Mouse (Mus musculus): Measurements from ENCODE around the gene BC055324. TPM values are rescaled to one million over a fixed set of nuclear protein-coding genes. Genes with fewer than 3 reads are reported as not detected.
"Not testable (repeated sequence)": the region's sequence is repeated elsewhere in the genome, so short reads cannot be mapped to it uniquely, and the experiment has no call there.

Gene BC055324
- total RNA-seq (2014; rRNA removed) (5.2 and 5.6 TPM in 2 replicates), polyA plus RNA-seq (2015; fragmentation: Nextera tagmentation; extraction: Ambion mirVana) (1.8 TPM in 2 replicates)

DNA sequence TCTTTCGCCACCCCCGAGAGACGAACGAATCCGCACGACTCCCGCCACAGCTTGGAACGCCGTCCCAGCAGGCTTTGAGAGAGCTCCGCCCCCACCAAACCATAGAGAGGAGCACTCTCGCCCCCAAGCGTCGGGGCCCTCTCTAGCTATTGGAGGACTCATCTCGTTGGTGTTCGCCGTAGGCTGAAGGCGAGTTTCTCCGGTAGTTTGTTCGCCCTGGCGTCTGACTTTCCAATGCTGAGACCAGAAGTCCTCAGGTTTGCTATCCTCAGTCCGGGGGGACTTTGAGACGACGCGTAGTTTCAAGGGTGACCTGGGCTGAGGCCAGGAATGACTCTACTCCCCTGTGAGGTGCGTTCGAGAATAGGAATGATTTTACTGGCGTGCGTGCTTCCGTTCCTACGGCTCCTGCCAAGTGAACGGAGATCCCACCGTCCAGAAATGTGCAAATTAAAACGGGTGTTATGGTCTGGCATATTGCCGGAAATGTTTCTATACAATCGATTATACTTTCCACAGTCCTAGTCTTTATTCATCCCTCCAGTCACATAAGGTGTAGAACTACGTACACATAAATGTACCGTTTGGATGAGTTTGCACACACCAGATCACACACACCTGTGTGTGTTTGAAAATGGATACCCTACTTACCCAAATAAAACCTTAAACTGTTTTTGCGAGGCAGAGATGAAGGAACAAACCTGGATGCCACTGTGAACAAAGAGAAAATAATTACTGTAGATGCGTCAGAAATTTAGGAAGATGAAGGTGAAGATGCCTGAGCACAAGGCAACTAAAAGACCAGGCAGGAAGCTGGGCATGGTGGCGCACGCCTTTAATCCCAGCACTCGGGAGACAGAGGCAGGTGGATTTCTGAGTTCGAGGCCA is at the start of gene BC055324, which contains the start of gene Mettl18:
TSS of gene BC055324 (minus strand) at position 76 of the 888 bp plus-strand sequence.
TSS of gene Mettl18 (plus strand) at position 169 of the 888 bp plus-strand sequence.
- Histone ChIP-seq H3K9me3 (ENCODE audit: low read length) (no peaks in the 10 kb centered on the region), H3K4me1 (ENCODE audit: insufficient read depth, low read length) (no peaks in the 10 kb centered on the region), H3K27ac (ENCODE audit: low read depth, low read length) (peak within 1 kb of the TSS; percentile 75), H3K4me2 (ENCODE audit: low read depth, low read length, poor library complexity, severe bottlenecking) (peak within 1 kb of the TSS; percentile 83), H3K27me3 (ENCODE audit: insufficient read depth, low read length) (no peaks in the 10 kb centered on the region), H3K4me3 (ENCODE audit: low read depth, low read length) (peak within 1 kb of the TSS; percentile 78), H3K9ac (replicated peaks; ENCODE audit: low read length, poor library complexity, severe bottlenecking) (peak within 1 kb of the TSS; percentile 70), H3K36me3 (ENCODE audit: insufficient read depth, low read length) (no peaks in the 10 kb centered on the region)
- peak; percentile 95 for DNase-seq (ENCODE audit: low spot score)
- WGBS: 2% methylated on average over 43 of the region's 43 CpGs
- TF ChIP-seq CTCF (IDR thresholded peaks at IDR 0.05): peak; percentile 65
- ATAC-seq (ENCODE audit: low FRiP score): peak; percentile 98

DNA sequence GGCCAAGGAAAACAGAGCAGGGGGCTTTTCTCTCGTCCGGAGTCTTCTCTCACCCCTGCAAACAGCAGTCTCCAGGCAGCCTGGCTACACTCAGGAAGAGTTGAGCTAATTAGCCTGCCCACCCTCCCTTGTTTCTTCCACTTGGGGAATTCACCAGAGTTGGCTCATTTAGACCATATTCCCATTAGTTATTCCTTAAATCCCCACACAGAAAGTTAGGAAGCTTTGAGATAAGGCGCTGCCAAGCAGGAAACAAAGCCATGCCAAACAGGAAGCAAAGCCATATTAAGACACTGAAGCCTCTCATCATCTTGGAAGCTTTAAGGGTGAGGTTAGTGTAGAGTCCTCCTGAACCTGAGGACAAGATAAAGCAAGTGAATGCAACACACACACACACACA is 49.0 kb upstream of the BC055324 start:
- DNase-seq (ENCODE audit: low spot score) (no peak), ATAC-seq (ENCODE audit: low FRiP score) (no peak)
- no peak overlapping the region for H3K27ac ChIP-seq (ENCODE audit: low read depth, low read length)
- no peaks in the 10 kb centered on the region for H3K27me3 ChIP-seq (ENCODE audit: insufficient read depth, low read length)
- WGBS: 57% methylated on average over 3 of the region's 3 CpGs
- H3K36me3 ChIP-seq (ENCODE audit: insufficient read depth, low read length): no peaks in the 10 kb centered on the region
- no peak overlapping the region for H3K4me2 ChIP-seq (ENCODE audit: low read depth, low read length, poor library complexity, severe bottlenecking)
- no peak overlapping the region for H3K4me3 ChIP-seq (ENCODE audit: low read depth, low read length)
- TF ChIP-seq CTCF (IDR thresholded peaks at IDR 0.05): no peak
- no peaks in the 10 kb centered on the region for H3K4me1 ChIP-seq (ENCODE audit: insufficient read depth, low read length)
- no peaks in the 10 kb centered on the region for H3K9me3 ChIP-seq (ENCODE audit: low read length)
- no peak overlapping the region for H3K9ac ChIP-seq (replicated peaks; ENCODE audit: low read length, poor library complexity, severe bottlenecking)

DNA sequence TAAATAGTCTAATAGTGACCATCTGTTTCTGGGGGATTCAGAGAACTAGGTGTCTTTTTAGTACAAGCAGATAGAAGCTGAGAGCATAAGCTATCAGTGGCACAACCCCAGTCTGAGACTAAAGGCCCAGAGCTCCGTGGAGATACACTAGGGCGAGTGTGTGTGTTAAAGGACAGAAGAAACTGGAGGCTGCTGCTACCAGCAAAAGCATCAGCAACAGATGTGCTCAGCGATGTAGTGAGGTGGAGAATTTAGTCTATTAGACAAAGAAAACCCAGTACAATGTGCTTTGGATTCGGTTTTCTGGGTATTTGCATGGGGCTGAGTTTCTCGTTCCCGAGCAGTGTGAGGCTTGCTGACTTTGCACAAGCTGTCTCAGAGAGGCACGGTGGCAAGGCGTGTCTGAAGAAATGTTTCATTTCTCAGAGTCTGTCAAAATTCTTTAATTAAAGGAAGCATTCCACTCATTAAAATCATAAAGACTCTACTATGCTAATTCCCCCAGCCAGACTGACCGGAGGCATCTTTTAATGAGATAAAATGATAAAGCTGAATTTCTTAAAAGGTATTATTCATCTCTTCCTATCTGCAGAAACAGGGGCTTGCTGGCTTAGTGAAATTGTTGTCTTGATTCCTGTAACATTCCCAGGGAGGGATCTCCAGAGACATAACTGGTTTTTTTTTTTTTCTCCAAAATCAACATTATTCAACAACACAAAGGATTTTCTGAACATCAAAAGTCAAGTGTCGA is 46.0 kb upstream of the BC055324 start:
- H3K4me3 ChIP-seq (ENCODE audit: low read depth, low read length): no peak overlapping the region
- DNase-seq (ENCODE audit: low spot score): no peak
- H3K27ac ChIP-seq (ENCODE audit: low read depth, low read length): no peak overlapping the region
- no peaks in the 10 kb centered on the region for H3K36me3 ChIP-seq (ENCODE audit: insufficient read depth, low read length)
- H3K4me2 ChIP-seq (ENCODE audit: low read depth, low read length, poor library complexity, severe bottlenecking): no peak overlapping the region
- no peak overlapping the region for H3K9ac ChIP-seq (replicated peaks; ENCODE audit: low read length, poor library complexity, severe bottlenecking)
- TF ChIP-seq CTCF (IDR thresholded peaks at IDR 0.05): no peak
- 52% methylated on average over 10 of the region's 10 CpGs for WGBS
- H3K4me1 ChIP-seq (ENCODE audit: insufficient read depth, low read length): no peaks in the 10 kb centered on the region
- H3K27me3 ChIP-seq (ENCODE audit: insufficient read depth, low read length): no peaks in the 10 kb centered on the region
- peak; percentile 57 for ATAC-seq (ENCODE audit: low FRiP score)
- H3K9me3 ChIP-seq (ENCODE audit: low read length): no peaks in the 10 kb centered on the region

DNA sequence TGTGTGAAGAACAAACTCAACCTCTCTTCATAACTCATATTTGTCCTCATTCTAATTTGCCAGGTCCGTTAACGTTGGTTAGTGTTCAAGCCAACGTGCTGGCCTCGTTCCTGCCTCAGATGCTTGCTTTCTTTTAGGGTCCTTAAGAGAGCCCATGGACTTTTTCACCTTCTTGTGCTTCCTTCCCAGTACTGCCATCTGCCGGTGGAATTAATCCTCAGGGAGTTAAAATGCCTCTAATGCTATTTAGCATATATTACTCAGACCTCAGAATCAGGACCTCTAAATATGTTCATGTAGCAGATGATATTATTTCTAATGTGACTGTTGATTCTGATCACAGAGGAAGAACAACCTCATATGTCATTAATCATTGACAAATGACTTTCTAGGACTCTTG is 32.8 kb upstream of the BC055324 start:
- H3K4me2 ChIP-seq (ENCODE audit: low read depth, low read length, poor library complexity, severe bottlenecking): no peak overlapping the region
- WGBS: 59% methylated on average over 5 of the region's 5 CpGs
- no peak for DNase-seq (ENCODE audit: low spot score)

DNA sequence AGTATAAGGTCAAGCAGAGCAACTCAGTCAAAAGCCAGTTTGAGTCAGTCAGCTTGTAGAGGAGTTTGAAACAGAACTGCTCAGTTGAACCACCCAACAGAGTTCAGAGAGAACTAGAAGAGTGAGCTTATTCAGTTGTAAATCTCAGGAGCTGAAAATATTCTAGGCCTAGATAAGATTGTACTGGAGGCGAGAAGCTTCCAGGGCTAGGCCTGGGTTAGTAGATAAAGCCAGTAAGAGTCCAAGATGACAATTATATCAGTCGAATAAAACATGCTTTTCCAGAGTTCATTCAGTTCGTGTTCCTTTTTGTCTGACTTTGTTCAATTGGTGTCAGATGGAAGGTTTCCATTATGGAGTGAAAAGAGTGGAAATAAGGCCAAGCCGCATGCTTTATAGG is 31.1 kb upstream of the BC055324 start:
- ATAC-seq (ENCODE audit: low FRiP score) (no peak), DNase-seq (ENCODE audit: low spot score) (no peak)
- Histone ChIP-seq H3K4me2 (ENCODE audit: low read depth, low read length, poor library complexity, severe bottlenecking) (no peak overlapping the region), H3K36me3 (ENCODE audit: insufficient read depth, low read length) (no peaks in the 10 kb centered on the region), H3K9ac (replicated peaks; ENCODE audit: low read length, poor library complexity, severe bottlenecking) (no peak overlapping the region), H3K4me1 (ENCODE audit: insufficient read depth, low read length) (no peaks in the 10 kb centered on the region), H3K27ac (ENCODE audit: low read depth, low read length) (no peak overlapping the region), H3K27me3 (ENCODE audit: insufficient read depth, low read length) (no peaks in the 10 kb centered on the region), H3K9me3 (ENCODE audit: low read length) (no peaks in the 10 kb centered on the region), H3K4me3 (ENCODE audit: low read depth, low read length) (no peak overlapping the region)
- no peak for TF ChIP-seq CTCF (IDR thresholded peaks at IDR 0.05)
- WGBS: 85% methylated on average over 4 of the region's 4 CpGs

More for the DNA sequence above, 32.8 kb upstream of the BC055324 start:
- H3K36me3 ChIP-seq (ENCODE audit: insufficient read depth, low read length): no peaks in the 10 kb centered on the region
- no peak overlapping the region for H3K9ac ChIP-seq (replicated peaks; ENCODE audit: low read length, poor library complexity, severe bottlenecking)
- H3K27ac ChIP-seq (ENCODE audit: low read depth, low read length): no peak overlapping the region
- no peak for TF ChIP-seq CTCF (IDR thresholded peaks at IDR 0.05)
- no peaks in the 10 kb centered on the region for H3K4me1 ChIP-seq (ENCODE audit: insufficient read depth, low read length)
- H3K9me3 ChIP-seq (ENCODE audit: low read length): no peaks in the 10 kb centered on the region
- H3K27me3 ChIP-seq (ENCODE audit: insufficient read depth, low read length): no peaks in the 10 kb centered on the region
- H3K4me3 ChIP-seq (ENCODE audit: low read depth, low read length): no peak overlapping the region
- no peak for ATAC-seq (ENCODE audit: low FRiP score)

- not testable (repeated sequence) for H3K4me2 ChIP-seq (ENCODE audit: low read depth, low read length, poor library complexity, severe bottlenecking)
- WGBS: 83% methylated on average over 5 of the region's 5 CpGs
Observed at GRCm38 (mm10) chr1:164022106-164022505, 27.5 kb upstream of the BC055324 start.

GRCm38 (mm10) chr1:164020746-164021145 is 26.1 kb upstream of the BC055324 start:
- 61% methylated on average over 3 of the region's 3 CpGs for WGBS
- ATAC-seq (ENCODE audit: low FRiP score); H3K27me3 ChIP-seq (ENCODE audit: insufficient read depth, low read length): not testable (repeated sequence)

More at GRCm38 (mm10) chr1:164022106-164022505, 27.5 kb upstream of the BC055324 start:
- H3K27ac ChIP-seq (ENCODE audit: low read depth, low read length); H3K9me3 ChIP-seq (ENCODE audit: low read length); ATAC-seq (ENCODE audit: low FRiP score); H3K9ac ChIP-seq (replicated peaks; ENCODE audit: low read length, poor library complexity, severe bottlenecking); H3K4me1 ChIP-seq (ENCODE audit: insufficient read depth, low read length); H3K36me3 ChIP-seq (ENCODE audit: insufficient read depth, low read length); H3K27me3 ChIP-seq (ENCODE audit: insufficient read depth, low read length); DNase-seq (ENCODE audit: low spot score); H3K4me3 ChIP-seq (ENCODE audit: low read depth, low read length): not testable (repeated sequence)

More at GRCm38 (mm10) chr1:164020746-164021145, 26.1 kb upstream of the BC055324 start:
- H3K4me3 ChIP-seq (ENCODE audit: low read depth, low read length); DNase-seq (ENCODE audit: low spot score); H3K36me3 ChIP-seq (ENCODE audit: insufficient read depth, low read length); H3K9me3 ChIP-seq (ENCODE audit: low read length); H3K27ac ChIP-seq (ENCODE audit: low read depth, low read length); H3K9ac ChIP-seq (replicated peaks; ENCODE audit: low read length, poor library complexity, severe bottlenecking); H3K4me1 ChIP-seq (ENCODE audit: insufficient read depth, low read length); H3K4me2 ChIP-seq (ENCODE audit: low read depth, low read length, poor library complexity, severe bottlenecking): not testable (repeated sequence)

All from midbrain, postnatal 0 days (tissue).